Comparison of ENCODE assay signal across 13 mouse cellular contexts in genomic region chr13:115031177-115032000, GRCm38 (mm10). TPM values are rescaled to one million over a fixed set of nuclear protein-coding genes. Genes with fewer than 3 reads are reported as not detected.
A peak's percentile ranks its signal among the peaks of the same experiment; 100 is the strongest.
DNase-seq lines count a peak whose midpoint lies in the region; ATAC-seq lines count a peak whose summit lies in the region.
"Had no signal": no experiment of that assay in that cellular context is flagged by ENCODE, and none has a peak within 500 bp of the region (broad histone marks: within the 10 kb centered on the region; RNA-seq: fewer than 3 reads in every experiment).

No protein-coding gene starts in this region.

- H3K27ac ChIP-seq in heart, embryonic 14.5 days (replicated peaks in 1 of 2; ENCODE audit: control insufficient read depth in 1 of 2, insufficient read depth in 1 of 2, low read depth in 2 of 2, low read length in 2 of 2) = peak overlapping the region; percentile 45 to 79; a peak in 3 of 4 replicates
- peak overlapping the region; percentile 11; the same call in 1 of the 2 replicates for H3K27ac ChIP-seq in stomach, embryonic 16.5 days (ENCODE audit: low read length)
- H3K27ac ChIP-seq: embryonic facial prominence, embryonic 12.5 days; macrophage had no signal

- peaks cover 9% of the 10 kb centered on the region for H3K36me3 ChIP-seq in heart, embryonic 14.5 days (ENCODE audit: control insufficient read depth, insufficient read depth, low read length)
- H3K36me3 ChIP-seq in stomach, embryonic 16.5 days (ENCODE audit: control insufficient read depth, insufficient read depth, low read length) = no peaks in the 10 kb centered on the region
- H3K36me3 ChIP-seq: embryonic facial prominence, embryonic 12.5 days had no signal

- H3K9me3 ChIP-seq in heart, embryonic 14.5 days (ENCODE audit: control insufficient read depth, low read length) = no peaks in the 10 kb centered on the region
- H3K9me3 ChIP-seq in stomach, embryonic 16.5 days (replicated peaks; ENCODE audit: control insufficient read depth, low read length) = no peaks in the 10 kb centered on the region
- H3K9me3 ChIP-seq: embryonic facial prominence, embryonic 12.5 days had no signal

- peaks cover 2 to 22% of the 10 kb centered on the region in 2 experiments; a peak in 3 of 4 replicates for H3K4me1 ChIP-seq in heart, embryonic 14.5 days (ENCODE audit: control insufficient read depth in 2 of 2, insufficient read depth in 2 of 2, low read length in 2 of 2)
- H3K4me1 ChIP-seq in stomach, embryonic 16.5 days (ENCODE audit: control insufficient read depth, insufficient read depth, low read length) = peaks cover 4% of the 10 kb centered on the region; the same call in 1 of the 2 replicates
- H3K4me1 ChIP-seq: embryonic facial prominence, embryonic 12.5 days had no signal

- H3K4me2 ChIP-seq in heart, embryonic 14.5 days (ENCODE audit: low read length) = 0 out of 2 replicates have a peak overlapping the region, but pooled peaks have one; percentile 6
- H3K4me2 ChIP-seq in stomach, embryonic 16.5 days (ENCODE audit: low read depth, low read length) = no peak overlapping the region
- H3K4me2 ChIP-seq: embryonic facial prominence, embryonic 12.5 days had no signal

- 62% methylated on average over 17 of the region's 17 CpGs for WGBS in heart, embryonic 14.5 days
- WGBS in stomach, embryonic 16.5 days = 63% methylated on average over 17 of the region's 17 CpGs

- no peak for ATAC-seq in heart, embryonic 14.5 days (ENCODE audit: insufficient number of reproducible peaks, insufficient read depth, low FRiP score, low read depth)
- ATAC-seq in stomach, embryonic 16.5 days (ENCODE audit: insufficient read depth, low FRiP score) = no peak
- ATAC-seq: intestine, embryonic 16.5 days had no signal

- H3K4me3 ChIP-seq in heart, embryonic 14.5 days (ENCODE audit: control insufficient read depth in 1 of 2, insufficient read depth in 1 of 2, low read depth in 1 of 2, low read length in 2 of 2) = no peak overlapping the region
- H3K4me3 ChIP-seq in stomach, embryonic 16.5 days (replicated peaks; ENCODE audit: low read length) = no peak overlapping the region
- H3K4me3 ChIP-seq: embryonic facial prominence, embryonic 12.5 days; myocyte had no signal

- H3K9ac ChIP-seq in heart, embryonic 14.5 days (ENCODE audit: low read length) = no peak overlapping the region
- H3K9ac ChIP-seq in stomach, embryonic 16.5 days (ENCODE audit: low read length) = no peak overlapping the region
- H3K9ac ChIP-seq: embryonic facial prominence, embryonic 12.5 days had no signal

- no peaks in the 10 kb centered on the region for H3K27me3 ChIP-seq in heart, embryonic 14.5 days (ENCODE audit: control insufficient read depth, insufficient read depth, low read length)
- H3K27me3 ChIP-seq in stomach, embryonic 16.5 days (ENCODE audit: control insufficient read depth, insufficient read depth, low read length) = no peaks in the 10 kb centered on the region
- H3K27me3 ChIP-seq: CH12.LX; embryonic facial prominence, embryonic 12.5 days had no signal

- DNase-seq in heart, adult 9 months (ENCODE audit: low spot score in 2 of 2) = no peak
- DNase-seq in right cerebral cortex, postnatal 10 days (ENCODE audit: low spot score in 2 of 2) = peak; percentile 35 to 42
- no peak for DNase-seq in right cerebral cortex, postnatal 14 days
- DNase-seq in kidney, adult 9 months = peak; percentile 92
- DNase-seq in embryo, embryonic 10 days (ENCODE audit: low spot score) = no peak
- DNase-seq: gastrocnemius, postnatal 10 days had no signal

RNA-seq across cellular contexts. Expression of gene Pelo, which starts 58.6 kb away (rescaled TPM):
- polyA plus RNA-seq in heart, embryonic 14.5 days (2014; fragmentation: Nextera tagmentation; extraction: Ambion mirVana) = 6.8 and 7.3 TPM in 2 replicates
- 3.4 and 3.7 TPM in 2 replicates for polyA plus RNA-seq in stomach, embryonic 16.5 days (2015; fragmentation: Nextera tagmentation; extraction: Ambion mirVana)

Comparison
In these comparisons a context has a peak if more than half of its experiments do, and no peak if none do; other contexts are left out.
1. DNase-seq: peak in right cerebral cortex, postnatal 10 days (2 of 2) and kidney, adult 9 months (single experiment); none in heart, adult 9 months (0 of 2), right cerebral cortex, postnatal 14 days (single experiment) and embryo, embryonic 10 days (single experiment).